Mouse (Mus musculus): ENCODE results near the gene Gm49387. TPM values are rescaled to one million over a fixed set of nuclear protein-coding genes. Genes with fewer than 3 reads are reported as not detected.

Gm49387 gene
- polyA plus RNA-seq, 1 experiment from 2014 or later, result not detected

- H3K9me3 ChIP-seq (replicated peaks; ENCODE audit: control insufficient read depth, low read length), result no peaks in the 10 kb centered on the region
- no peak overlapping the region for H3K4me3 ChIP-seq (ENCODE audit: low read depth, low read length)
- ATAC-seq (no peak), DNase-seq (ENCODE audit: low spot score) (peak; percentile 15)
- no peak overlapping the region for H3K4me2 ChIP-seq (ENCODE audit: low read length)
- no peaks in the 10 kb centered on the region for H3K27me3 ChIP-seq (replicated peaks; ENCODE audit: control insufficient read depth, insufficient read depth, low read length)
- WGBS, result 67% methylated on average over 5 of the region's 5 CpGs
- H3K4me1 ChIP-seq (ENCODE audit: control insufficient read depth, insufficient read depth, low read length), result no peaks in the 10 kb centered on the region
- no peaks in the 10 kb centered on the region for H3K36me3 ChIP-seq (ENCODE audit: control insufficient read depth, insufficient read depth, low read length)
- H3K9ac ChIP-seq (ENCODE audit: low read length), result no peak overlapping the region
- no peak overlapping the region for H3K27ac ChIP-seq (ENCODE audit: low read depth, low read length)
Measured at GRCm38 (mm10) chr14:31560886-31561285, 79.8 kb downstream of the Gm49387 start.

GRCm38 (mm10) chr14:31559216-31559615 lies 81.5 kb downstream of the Gm49387 start:
- ATAC-seq (no peak), DNase-seq (ENCODE audit: low spot score) (no peak)
- Histone ChIP-seq H3K4me1 (ENCODE audit: control insufficient read depth, insufficient read depth, low read length) (no peaks in the 10 kb centered on the region), H3K4me2 (ENCODE audit: low read length) (no peak overlapping the region), H3K36me3 (ENCODE audit: control insufficient read depth, insufficient read depth, low read length) (no peaks in the 10 kb centered on the region), H3K27ac (ENCODE audit: low read depth, low read length) (no peak overlapping the region), H3K9ac (ENCODE audit: low read length) (no peak overlapping the region), H3K9me3 (replicated peaks; ENCODE audit: control insufficient read depth, low read length) (no peaks in the 10 kb centered on the region), H3K4me3 (ENCODE audit: low read depth, low read length) (no peak overlapping the region), H3K27me3 (replicated peaks; ENCODE audit: control insufficient read depth, insufficient read depth, low read length) (no peaks in the 10 kb centered on the region)
- WGBS, result 72% methylated on average over 5 of the region's 5 CpGs

- no peak for ATAC-seq
- no peaks in the 10 kb centered on the region for H3K4me1 ChIP-seq (ENCODE audit: control insufficient read depth, insufficient read depth, low read length)
- WGBS, result 79% methylated on average over 9 of the region's 9 CpGs
- no peak for DNase-seq (ENCODE audit: low spot score)
- no peak overlapping the region for H3K4me2 ChIP-seq (ENCODE audit: low read length)
- no peaks in the 10 kb centered on the region for H3K27me3 ChIP-seq (replicated peaks; ENCODE audit: control insufficient read depth, insufficient read depth, low read length)
- H3K36me3 ChIP-seq (ENCODE audit: control insufficient read depth, insufficient read depth, low read length), result no peaks in the 10 kb centered on the region
- no peak overlapping the region for H3K4me3 ChIP-seq (ENCODE audit: low read depth, low read length)
- no peaks in the 10 kb centered on the region for H3K9me3 ChIP-seq (replicated peaks; ENCODE audit: control insufficient read depth, low read length)
- no peak overlapping the region for H3K9ac ChIP-seq (ENCODE audit: low read length)
- H3K27ac ChIP-seq (ENCODE audit: low read depth, low read length), result no peak overlapping the region
Measured at GRCm38 (mm10) chr14:31557784-31558183, 82.9 kb downstream of the Gm49387 start.

GRCm38 (mm10) chr14:31557273-31557672 lies 83.4 kb downstream of the Gm49387 start:
- Histone ChIP-seq H3K36me3 (ENCODE audit: control insufficient read depth, insufficient read depth, low read length) (no peaks in the 10 kb centered on the region), H3K27ac (ENCODE audit: low read depth, low read length) (no peak overlapping the region), H3K9ac (ENCODE audit: low read length) (no peak overlapping the region), H3K4me2 (ENCODE audit: low read length) (no peak overlapping the region), H3K4me3 (ENCODE audit: low read depth, low read length) (no peak overlapping the region), H3K9me3 (replicated peaks; ENCODE audit: control insufficient read depth, low read length) (no peaks in the 10 kb centered on the region), H3K4me1 (ENCODE audit: control insufficient read depth, insufficient read depth, low read length) (no peaks in the 10 kb centered on the region), H3K27me3 (replicated peaks; ENCODE audit: control insufficient read depth, insufficient read depth, low read length) (no peaks in the 10 kb centered on the region)
- ATAC-seq (no peak), DNase-seq (ENCODE audit: low spot score) (no peak)
- 87% methylated on average over 8 of the region's 8 CpGs for WGBS

- no peak for ATAC-seq
- Histone ChIP-seq H3K27me3 (replicated peaks; ENCODE audit: control insufficient read depth, insufficient read depth, low read length) (no peaks in the 10 kb centered on the region), H3K36me3 (ENCODE audit: control insufficient read depth, insufficient read depth, low read length) (no peaks in the 10 kb centered on the region), H3K4me2 (ENCODE audit: low read length) (no peak overlapping the region), H3K9ac (ENCODE audit: low read length) (no peak overlapping the region), H3K9me3 (replicated peaks; ENCODE audit: control insufficient read depth, low read length) (no peaks in the 10 kb centered on the region), H3K4me1 (ENCODE audit: control insufficient read depth, insufficient read depth, low read length) (no peaks in the 10 kb centered on the region), H3K27ac (ENCODE audit: low read depth, low read length) (no peak overlapping the region), H3K4me3 (ENCODE audit: low read depth, low read length) (no peak overlapping the region)
- no peak for DNase-seq (ENCODE audit: low spot score)
- 86% methylated on average over 9 of the region's 9 CpGs for WGBS
Measured at GRCm38 (mm10) chr14:31556526-31557260, 84.0 kb downstream of the Gm49387 start.

GRCm38 (mm10) chr14:31555963-31556434 lies 84.7 kb downstream of the Gm49387 start:
- Histone ChIP-seq H3K9me3 (replicated peaks; ENCODE audit: control insufficient read depth, low read length) (no peaks in the 10 kb centered on the region), H3K4me2 (ENCODE audit: low read length) (no peak overlapping the region), H3K4me3 (ENCODE audit: low read depth, low read length) (no peak overlapping the region), H3K27me3 (replicated peaks; ENCODE audit: control insufficient read depth, insufficient read depth, low read length) (no peaks in the 10 kb centered on the region), H3K4me1 (ENCODE audit: control insufficient read depth, insufficient read depth, low read length) (no peaks in the 10 kb centered on the region), H3K36me3 (ENCODE audit: control insufficient read depth, insufficient read depth, low read length) (no peaks in the 10 kb centered on the region), H3K9ac (ENCODE audit: low read length) (no peak overlapping the region), H3K27ac (ENCODE audit: low read depth, low read length) (no peak overlapping the region)
- DNase-seq (ENCODE audit: low spot score) (no peak), ATAC-seq (no peak)
- 73% methylated on average over 14 of the region's 14 CpGs for WGBS

GRCm38 (mm10) chr14:31555021-31555420 lies 85.7 kb downstream of the Gm49387 start:
- H3K4me2 ChIP-seq (ENCODE audit: low read length), result no peak overlapping the region
- H3K4me1 ChIP-seq (ENCODE audit: control insufficient read depth, insufficient read depth, low read length), result no peaks in the 10 kb centered on the region
- no peaks in the 10 kb centered on the region for H3K9me3 ChIP-seq (replicated peaks; ENCODE audit: control insufficient read depth, low read length)
- no peak overlapping the region for H3K27ac ChIP-seq (ENCODE audit: low read depth, low read length)
- ATAC-seq, result no peak
- WGBS, result 90% methylated on average over 7 of the region's 7 CpGs
- H3K36me3 ChIP-seq (ENCODE audit: control insufficient read depth, insufficient read depth, low read length), result no peaks in the 10 kb centered on the region
- no peaks in the 10 kb centered on the region for H3K27me3 ChIP-seq (replicated peaks; ENCODE audit: control insufficient read depth, insufficient read depth, low read length)
- no peak overlapping the region for H3K4me3 ChIP-seq (ENCODE audit: low read depth, low read length)
- DNase-seq (ENCODE audit: low spot score), result no peak
- H3K9ac ChIP-seq (ENCODE audit: low read length), result no peak overlapping the region

GRCm38 (mm10) chr14:31543885-31544442 lies 96.7 kb downstream of the Gm49387 start:
- no peak for ATAC-seq

GRCm38 (mm10) chr14:31537298-31537697 lies 103.4 kb downstream of the Gm49387 start:
- DNase-seq (ENCODE audit: low spot score) (no peak), ATAC-seq (no peak)
- H3K27ac ChIP-seq (ENCODE audit: low read depth, low read length), result no peak overlapping the region

More at GRCm38 (mm10) chr14:31543885-31544442, 96.7 kb downstream of the Gm49387 start:
- Histone ChIP-seq H3K4me2 (ENCODE audit: low read length) (no peak overlapping the region), H3K9me3 (replicated peaks; ENCODE audit: control insufficient read depth, low read length) (no peaks in the 10 kb centered on the region), H3K9ac (ENCODE audit: low read length) (no peak overlapping the region), H3K27me3 (replicated peaks; ENCODE audit: control insufficient read depth, insufficient read depth, low read length) (no peaks in the 10 kb centered on the region), H3K36me3 (ENCODE audit: control insufficient read depth, insufficient read depth, low read length) (no peaks in the 10 kb centered on the region), H3K4me3 (ENCODE audit: low read depth, low read length) (no peak overlapping the region), H3K4me1 (ENCODE audit: control insufficient read depth, insufficient read depth, low read length) (no peaks in the 10 kb centered on the region), H3K27ac (ENCODE audit: low read depth, low read length) (no peak overlapping the region)
- DNase-seq (ENCODE audit: low spot score), result no peak
- WGBS, result 88% methylated on average over 11 of the region's 11 CpGs

More at GRCm38 (mm10) chr14:31537298-31537697, 103.4 kb downstream of the Gm49387 start:
- Histone ChIP-seq H3K4me3 (ENCODE audit: low read depth, low read length) (no peak overlapping the region), H3K9ac (ENCODE audit: low read length) (no peak overlapping the region), H3K4me1 (ENCODE audit: control insufficient read depth, insufficient read depth, low read length) (no peaks in the 10 kb centered on the region), H3K27me3 (replicated peaks; ENCODE audit: control insufficient read depth, insufficient read depth, low read length) (no peaks in the 10 kb centered on the region), H3K4me2 (ENCODE audit: low read length) (no peak overlapping the region), H3K36me3 (ENCODE audit: control insufficient read depth, insufficient read depth, low read length) (no peaks in the 10 kb centered on the region), H3K9me3 (replicated peaks; ENCODE audit: control insufficient read depth, low read length) (no peaks in the 10 kb centered on the region)
- 75% methylated on average over 6 of the region's 6 CpGs for WGBS

Data from forebrain, embryonic 14.5 days (tissue).